Mouse (Mus musculus): ENCODE data around the gene Zfp385b.

Zfp385b gene

GRCm38 (mm10) chr2:77589205-77589901 lies 230.1 kb downstream of the Zfp385b start:
- DNase-seq (ENCODE audit: low spot score in 2 of 2) = peak in 1 of 2 experiments; percentile 37

- no peak for DNase-seq (ENCODE audit: low spot score in 2 of 2)
These were observed 232.1 kb downstream of the Zfp385b start for GRCm38 (mm10) chr2:77587387-77587786.

- DNase-seq (ENCODE audit: low spot score in 2 of 2) = no peak
These were observed 232.7 kb downstream of the Zfp385b start for GRCm38 (mm10) chr2:77586581-77587360.

GRCm38 (mm10) chr2:77583586-77583985 lies 235.9 kb downstream of the Zfp385b start:
- DNase-seq (ENCODE audit: low spot score in 2 of 2) = no peak

- no peak for DNase-seq (ENCODE audit: low spot score in 2 of 2)
These were observed 242.9 kb downstream of the Zfp385b start for GRCm38 (mm10) chr2:77576571-77576970.

GRCm38 (mm10) chr2:77567528-77568435 lies 251.7 kb downstream of the Zfp385b start:
- no peak for DNase-seq (ENCODE audit: low spot score in 2 of 2)

GRCm38 (mm10) chr2:77563706-77564105 lies 255.7 kb downstream of the Zfp385b start:
- DNase-seq (ENCODE audit: low spot score in 2 of 2) = no peak

GRCm38 (mm10) chr2:77561941-77562340 lies 257.5 kb downstream of the Zfp385b start:
- no peak for DNase-seq (ENCODE audit: low spot score in 2 of 2)

- DNase-seq (ENCODE audit: low spot score in 2 of 2) = peak in 1 of 2 experiments; percentile 19
These were observed 262.5 kb downstream of the Zfp385b start for GRCm38 (mm10) chr2:77556938-77557337.

- no peak for DNase-seq (ENCODE audit: low spot score in 2 of 2)
These were observed 263.5 kb downstream of the Zfp385b start for GRCm38 (mm10) chr2:77555980-77556379.

- peak; percentile 9 to 22 for DNase-seq (ENCODE audit: low spot score in 2 of 2)
These were observed 266.8 kb downstream of the Zfp385b start for GRCm38 (mm10) chr2:77552675-77553074.

- no peak for DNase-seq (ENCODE audit: low spot score in 2 of 2)
These were observed 276.1 kb downstream of the Zfp385b start for GRCm38 (mm10) chr2:77543388-77543787.

- DNase-seq (ENCODE audit: low spot score in 2 of 2) = no peak
These were observed 276.8 kb downstream of the Zfp385b start for GRCm38 (mm10) chr2:77542605-77543004.

GRCm38 (mm10) chr2:77541681-77542080 lies 277.8 kb downstream of the Zfp385b start:
- DNase-seq (ENCODE audit: low spot score in 2 of 2) = no peak

GRCm38 (mm10) chr2:77540860-77541259 lies 278.6 kb downstream of the Zfp385b start:
- DNase-seq (ENCODE audit: low spot score in 2 of 2) = no peak

- no peak for DNase-seq (ENCODE audit: low spot score in 2 of 2)
These were observed 282.9 kb downstream of the Zfp385b start for GRCm38 (mm10) chr2:77536556-77536955.

- DNase-seq (ENCODE audit: low spot score in 2 of 2) = no peak
These were observed 291.2 kb downstream of the Zfp385b start for GRCm38 (mm10) chr2:77528079-77528752.

GRCm38 (mm10) chr2:77527616-77528015 lies 291.8 kb downstream of the Zfp385b start:
- DNase-seq (ENCODE audit: low spot score in 2 of 2) = no peak

GRCm38 (mm10) chr2:77526803-77527202 lies 292.6 kb downstream of the Zfp385b start:
- no peak for DNase-seq (ENCODE audit: low spot score in 2 of 2)

GRCm38 (mm10) chr2:77526301-77526700 lies 293.1 kb downstream of the Zfp385b start:
- no peak for DNase-seq (ENCODE audit: low spot score in 2 of 2)

- no peak for DNase-seq (ENCODE audit: low spot score in 2 of 2)
These were observed 297.2 kb downstream of the Zfp385b start for GRCm38 (mm10) chr2:77522223-77522622.
